Mouse (Mus musculus) C2C12 (cell line): Measurements from ENCODE around the gene Tmem221. TPM values are rescaled to one million over a fixed set of nuclear protein-coding genes. Genes with fewer than 3 reads are reported as not detected.
A peak's percentile ranks its signal among the peaks of the same experiment; 100 is the strongest.
"Not testable (repeated sequence)": the region's sequence is repeated elsewhere in the genome, so short reads cannot be mapped to it uniquely, and the experiment has no call there.

Experiments
- H3K27me3 ChIP-seq: one replicate; pipeline ENCODE4 v1.6.1; 2011; ENCODE audit not compliant: control insufficient read depth, insufficient read depth, insufficient read length
- H3K36me3 ChIP-seq: one replicate; pipeline ENCODE4 v1.6.1; 2011; ENCODE audit not compliant: control insufficient read depth, insufficient read depth
- H3K4me3 ChIP-seq: one replicate; pipeline ENCODE4 v1.5.1; 2011; ENCODE audit warnings: mild to moderate bottlenecking, control low read depth; ENCODE audit not compliant: poor library complexity, insufficient read depth, severe bottlenecking
- H3K79me2 ChIP-seq: one replicate; pipeline ENCODE4 v1.6.1; 2011; ENCODE audit not compliant: control insufficient read depth, insufficient read depth
- H3K79me3 ChIP-seq: one replicate; pipeline ENCODE4 v1.6.1; 2011; ENCODE audit warnings: low read depth, control low read depth
- H3ac ChIP-seq: one replicate; pipeline ENCODE3; 2011; ENCODE audit warnings: low read depth; ENCODE audit not compliant: control insufficient read depth, insufficient read length
- CEBPB ChIP-seq: IDR thresholded peaks from one replicate; pipeline ENCODE4 v1.6.1; 2011; ENCODE audit warnings: low read depth, mild to moderate bottlenecking, control low read depth, moderate library complexity
- CTCF ChIP-seq: IDR thresholded peaks from one replicate; pipeline ENCODE4 v1.5.1; 2011; ENCODE audit not compliant: control insufficient read depth, insufficient read depth, insufficient read length
- FOSL1 ChIP-seq: IDR thresholded peaks from one replicate; pipeline ENCODE4 v1.8.0; 2011; ENCODE audit warnings: mild to moderate bottlenecking, low read length; ENCODE audit not compliant: poor library complexity, insufficient read depth, severe bottlenecking
- MAX ChIP-seq: IDR thresholded peaks from one replicate; pipeline ENCODE4 v1.6.1; 2011; ENCODE audit warnings: mild to moderate bottlenecking, control low read depth
- MYOD1 ChIP-seq: IDR thresholded peaks from one replicate; pipeline ENCODE4 v1.6.1; 2011; ENCODE audit warnings: low read depth; ENCODE audit not compliant: control insufficient read depth, insufficient read length
- MYOG ChIP-seq: IDR thresholded peaks from one replicate; pipeline ENCODE4 v1.6.1; 2011; ENCODE audit not compliant: control insufficient read depth, insufficient read length; ENCODE audit errors: extremely low read depth
- USF1 ChIP-seq: IDR thresholded peaks from one replicate; pipeline ENCODE4 v1.6.1; 2011; ENCODE audit warnings: low read depth, mild to moderate bottlenecking, control low read depth, moderate library complexity
- polyA plus RNA-seq: library from polyadenylated mRNA; unstranded; fragments of >200 nt; fragmentation: generic; extraction: Trizol; gene quantifications from one replicate; pipeline ENCODE4 v1.2.1, GENCODE M21; 2012; ENCODE audit warnings: missing spikeins

Gene Tmem221
- polyA plus RNA-seq, 1 experiment, result 0.18 TPM

GRCm38 (mm10) chr8:71527162-71527870, 31.4 kb downstream of the Tmem221 start:
- no peak for TF ChIP-seq CTCF
- TF ChIP-seq USF1, result no peak
- no peak for TF ChIP-seq MAX
- TF ChIP-seq FOSL1, result no peak
- no peak for TF ChIP-seq MYOD1
- TF ChIP-seq MYOG, result no peak
- TF ChIP-seq CEBPB, result no peak
- no peaks in the 10 kb centered on the region for H3K79me2 ChIP-seq
- H3K27me3 ChIP-seq, result peaks cover 8% of the 10 kb centered on the region
- H3K4me3 ChIP-seq, result no peak overlapping the region
- H3K36me3 ChIP-seq, result no peaks in the 10 kb centered on the region
- H3ac ChIP-seq, result no peak overlapping the region
- H3K79me3 ChIP-seq, result no peaks in the 10 kb centered on the region

- Histone ChIP-seq H3K79me3 (no peaks in the 10 kb centered on the region), H3K4me3 (no peak overlapping the region), H3K79me2 (no peaks in the 10 kb centered on the region), H3K27me3 (peaks cover 8% of the 10 kb centered on the region), H3K36me3 (no peaks in the 10 kb centered on the region), H3ac (no peak overlapping the region)
- TF ChIP-seq MYOG (no peak), MAX (no peak), MYOD1 (no peak), CTCF (no peak), FOSL1 (no peak)
Observed at GRCm38 (mm10) chr8:71526272-71526671, 32.4 kb downstream of the Tmem221 start.

GRCm38 (mm10) chr8:71525226-71526050, 33.2 kb downstream of the Tmem221 start, which contains the start of gene Ccdc194:
Gene Ccdc194 (minus strand): TSS chr8:71525711.
- Histone ChIP-seq H3K79me3 (no peaks in the 10 kb centered on the region), H3K27me3 (peaks cover 8% of the 10 kb centered on the region), H3K79me2 (no peaks in the 10 kb centered on the region), H3K36me3 (no peaks in the 10 kb centered on the region), H3ac (no peak within 1 kb of the TSS), H3K4me3 (no peak within 1 kb of the TSS)
- no peak for TF ChIP-seq CEBPB
- TF ChIP-seq FOSL1, result no peak
- TF ChIP-seq MYOG, result no peak
- no peak for TF ChIP-seq USF1
- no peak for TF ChIP-seq MYOD1
- TF ChIP-seq MAX, result no peak
- no peak for TF ChIP-seq CTCF

DNA sequence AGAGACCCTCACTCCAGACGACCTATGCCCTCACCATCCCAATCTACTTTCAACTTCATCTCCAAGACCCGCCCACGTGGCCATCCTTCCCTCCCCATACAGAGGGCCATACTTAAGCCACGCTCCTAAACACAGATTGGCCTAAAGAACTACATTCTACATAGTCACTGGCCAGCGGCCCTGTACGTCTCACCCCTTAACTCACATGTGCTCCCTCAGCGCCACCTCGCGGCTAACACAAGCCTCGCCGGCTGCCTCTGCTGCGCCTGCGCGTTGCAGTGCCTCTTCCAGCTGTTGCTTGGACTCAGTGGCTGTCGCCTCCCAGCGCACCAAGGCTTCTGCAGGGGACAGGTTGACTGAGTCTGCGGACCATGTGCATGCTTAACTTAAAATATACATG, 37.0 kb downstream of the Tmem221 start:
- H3ac ChIP-seq, result no peak overlapping the region
- H3K4me3 ChIP-seq, result no peak overlapping the region
- TF ChIP-seq MAX (peak; percentile 78), MYOG (no peak), CTCF (peak; percentile 96), USF1 (peak; percentile 82), MYOD1 (peak; percentile 88), FOSL1 (no peak), CEBPB (no peak)
- H3K79me3 ChIP-seq, result no peaks in the 10 kb centered on the region
- peaks cover 5% of the 10 kb centered on the region for H3K27me3 ChIP-seq
- H3K36me3 ChIP-seq, result no peaks in the 10 kb centered on the region
- H3K79me2 ChIP-seq, result no peaks in the 10 kb centered on the region

DNA sequence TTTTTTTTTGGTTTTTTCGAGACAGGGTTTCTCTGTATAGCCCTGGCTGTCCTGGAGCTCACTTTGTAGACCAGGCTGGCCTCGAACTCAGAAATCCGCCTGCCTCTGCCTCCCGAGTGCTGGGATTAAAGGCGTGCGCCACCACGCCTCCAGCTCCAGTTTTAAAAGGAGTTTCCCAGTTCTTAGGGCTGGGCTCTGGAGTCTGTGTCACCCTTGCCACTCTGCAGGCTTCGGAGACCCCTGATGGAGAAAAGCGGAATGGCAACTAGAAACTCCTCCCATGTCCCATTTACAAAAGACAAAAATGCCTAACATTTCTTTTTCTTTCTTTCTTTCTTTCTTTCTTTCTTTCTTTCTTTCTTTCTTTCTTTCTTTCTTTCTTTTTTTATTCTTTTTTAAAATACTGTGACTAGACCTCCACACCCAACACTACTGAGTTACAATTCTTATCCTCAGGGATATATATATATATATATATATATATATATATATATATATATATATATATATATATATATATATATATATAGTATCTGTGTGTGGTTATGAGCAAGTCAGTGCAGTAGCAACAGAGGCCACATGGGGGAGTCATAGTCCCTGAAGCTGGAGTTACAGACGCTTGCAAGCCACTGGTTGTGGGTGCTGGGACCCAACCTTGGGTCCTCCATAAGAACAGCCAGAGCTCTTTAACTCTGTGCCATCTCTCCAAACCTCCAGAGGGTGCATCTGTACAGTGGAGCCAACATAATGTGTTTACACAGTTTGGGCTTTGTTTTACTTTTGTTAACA, 39.4 kb downstream of the Tmem221 start:
- H3K27me3 ChIP-seq, H3K36me3 ChIP-seq, H3K79me3 ChIP-seq: not testable (repeated sequence)

More for the DNA sequence above, 39.4 kb downstream of the Tmem221 start:
- not testable (repeated sequence) for H3K4me3 ChIP-seq, H3ac ChIP-seq, H3K79me2 ChIP-seq
